Mouse (Mus musculus): Measurements from ENCODE around the gene Pdss2.

DNA sequence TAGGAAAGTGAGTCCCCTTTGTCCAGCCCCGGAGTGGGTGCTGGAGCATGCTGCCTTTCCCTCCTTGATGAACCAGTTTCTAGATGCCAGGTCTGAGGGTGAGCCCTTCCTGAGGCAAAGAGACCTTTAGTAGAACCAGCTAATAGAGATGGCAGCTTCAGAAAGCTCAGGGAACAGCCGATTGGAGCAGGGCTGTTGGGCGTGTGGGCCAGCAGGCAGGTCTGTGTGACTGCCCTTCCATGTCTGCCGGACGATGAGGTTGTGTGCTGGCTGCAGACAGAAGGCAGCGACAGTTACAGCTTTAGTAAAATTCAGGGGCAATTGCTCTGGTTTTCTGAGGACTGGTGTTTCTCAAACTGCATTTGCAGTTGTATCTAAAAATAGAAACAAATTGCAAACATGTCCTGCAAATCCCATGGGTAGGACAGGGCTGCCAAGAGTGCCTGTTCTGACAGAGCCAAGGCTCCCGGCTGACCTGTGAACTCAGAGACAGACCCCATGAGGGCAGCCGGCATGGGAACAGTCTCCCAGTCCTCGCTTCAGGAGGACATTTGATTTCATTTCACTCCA is 262.2 kb downstream of the Pdss2 start:
- no peak for TF ChIP-seq CTCF (IDR thresholded peaks at IDR 0.05; ENCODE audit: control insufficient read depth, insufficient read depth, insufficient replicate concordance, low read depth, low read length)
- TF ChIP-seq POLR2A (IDR thresholded peaks at IDR 0.05; ENCODE audit: control insufficient read depth, low read depth, low read length) = no peak
